Mouse (Mus musculus): ENCODE data around the gene Hnrnpl.

Gene Hnrnpl

DNA sequence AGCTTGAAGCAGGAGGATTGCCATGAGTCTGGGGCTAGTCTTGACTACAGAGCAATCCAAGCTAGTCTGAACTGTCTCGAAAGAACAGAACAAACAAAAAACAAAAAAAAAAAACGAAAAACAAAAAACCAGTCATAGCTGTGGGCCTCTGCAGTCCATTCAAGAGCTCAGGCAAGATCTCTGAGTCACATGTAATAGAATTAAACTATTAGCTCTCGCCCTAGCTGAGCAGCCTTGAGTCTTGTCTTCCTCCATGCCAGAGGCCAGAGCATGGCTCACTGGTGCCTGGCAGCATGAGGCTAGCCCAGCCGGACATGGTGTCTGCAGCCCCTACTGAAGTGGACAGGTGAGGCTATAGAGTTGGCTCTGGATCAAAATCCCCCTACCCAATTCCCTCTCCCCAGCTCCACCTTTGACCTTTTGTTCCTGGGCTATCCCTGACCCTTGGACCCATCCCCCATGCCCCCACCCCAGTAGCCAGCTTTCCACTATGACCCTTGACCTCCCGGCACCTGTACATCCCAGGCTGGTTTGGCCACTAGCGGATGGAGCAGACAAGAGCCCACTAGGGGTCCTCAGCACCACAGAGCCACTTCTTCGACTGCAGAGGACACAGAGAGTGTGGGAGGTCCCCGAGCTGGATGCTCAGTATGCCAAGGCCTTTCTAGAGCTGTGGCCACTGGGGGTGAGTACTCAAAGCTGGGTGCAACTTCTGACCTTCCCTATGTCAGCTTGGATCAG, 18.1 kb upstream of the Hnrnpl start:
- no peak for DNase-seq (ENCODE audit: low spot score)

DNA sequence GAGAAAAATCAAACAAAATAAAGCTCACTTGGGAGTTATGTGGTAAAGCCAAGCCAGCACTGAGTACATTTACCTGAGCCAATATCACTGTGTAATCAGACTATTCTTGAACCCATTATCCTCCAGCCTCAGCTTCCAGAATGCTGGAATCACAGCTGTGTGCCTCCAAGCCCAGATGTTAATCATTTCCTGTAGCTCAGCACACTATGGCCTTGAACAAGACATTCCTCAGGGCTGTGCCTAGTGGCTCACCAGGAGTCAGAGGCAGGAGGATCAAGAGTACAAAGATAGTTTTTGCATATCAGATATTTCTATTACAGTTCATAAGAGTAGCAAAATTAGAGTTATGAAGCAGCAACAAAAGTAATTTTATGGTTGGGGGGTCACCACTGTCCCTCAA, 16.6 kb upstream of the Hnrnpl start:
- DNase-seq (ENCODE audit: low spot score) = no peak

GRCm38 (mm10) chr7:28792391-28793185, 15.8 kb upstream of the Hnrnpl start:
- DNase-seq (ENCODE audit: low spot score) = no peak

DNA sequence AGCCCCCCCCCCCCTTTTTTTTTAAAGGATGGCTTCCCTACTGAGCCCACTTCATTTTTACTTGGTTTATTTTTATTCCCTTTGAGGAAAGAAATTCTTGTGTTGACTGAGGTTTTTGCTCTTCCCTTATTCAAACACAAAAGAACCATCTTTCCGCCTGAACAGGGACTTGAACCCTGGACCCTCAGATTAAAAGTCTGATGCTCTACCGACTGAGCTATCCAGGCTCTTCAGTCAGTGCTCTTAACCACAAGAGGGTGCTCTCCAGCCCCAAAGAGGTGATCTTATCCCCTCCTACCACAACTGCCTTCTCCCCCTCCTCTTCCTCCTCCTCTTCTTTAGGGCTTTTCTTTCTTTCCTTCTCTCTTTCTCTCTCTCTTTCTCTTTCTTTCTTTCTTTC, 14.5 kb upstream of the Hnrnpl start:
- no peak for DNase-seq (ENCODE audit: low spot score)

- DNase-seq (ENCODE audit: low spot score) = no peak
Observed at GRCm38 (mm10) chr7:28794496-28794895, 13.8 kb upstream of the Hnrnpl start.

GRCm38 (mm10) chr7:28795832-28796231, 12.5 kb upstream of the Hnrnpl start:
- no peak for DNase-seq (ENCODE audit: low spot score)

DNA sequence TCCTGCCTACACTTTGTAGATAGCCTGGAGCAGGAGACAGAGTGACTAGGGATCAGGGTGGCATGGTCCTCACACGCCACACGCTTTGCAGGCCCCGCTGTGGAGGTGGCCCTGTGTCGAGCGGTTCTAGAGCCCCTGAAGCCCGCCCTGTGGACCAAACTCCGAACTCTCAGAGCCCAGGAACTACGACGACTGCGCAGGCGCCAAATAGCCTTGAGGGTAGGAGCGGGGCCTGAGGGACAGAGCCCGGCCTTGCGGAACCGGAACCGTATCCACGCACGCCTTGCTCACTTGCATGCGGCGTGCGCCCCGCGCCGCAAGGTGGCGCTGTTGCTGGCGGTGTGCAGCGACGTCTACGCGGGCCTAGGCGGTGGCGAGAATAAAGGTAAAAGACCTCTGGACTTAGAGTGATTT, 11.8 kb upstream of the Hnrnpl start:
- DNase-seq (ENCODE audit: low spot score) = no peak

DNA sequence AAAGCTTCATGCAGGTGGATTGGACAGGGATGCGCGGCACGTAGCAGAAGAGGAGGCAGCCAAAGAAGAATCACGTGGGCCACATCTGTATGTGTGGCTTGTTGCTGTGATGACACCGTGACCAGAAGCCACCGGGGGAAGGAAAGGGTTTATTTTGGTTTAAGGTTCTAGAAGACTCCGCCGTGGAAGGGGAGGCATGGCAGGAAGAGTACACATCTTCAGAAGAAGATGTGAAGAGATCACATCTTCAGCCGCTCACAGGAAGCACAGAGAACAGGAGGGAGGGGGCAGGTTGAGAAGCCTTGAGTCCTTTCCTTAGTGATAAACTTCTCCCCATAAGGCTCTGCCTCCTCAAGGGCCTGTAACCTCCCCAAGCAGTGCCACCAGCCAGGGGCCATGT, 8.3 kb upstream of the Hnrnpl start:
- no peak for DNase-seq (ENCODE audit: low spot score)

DNA sequence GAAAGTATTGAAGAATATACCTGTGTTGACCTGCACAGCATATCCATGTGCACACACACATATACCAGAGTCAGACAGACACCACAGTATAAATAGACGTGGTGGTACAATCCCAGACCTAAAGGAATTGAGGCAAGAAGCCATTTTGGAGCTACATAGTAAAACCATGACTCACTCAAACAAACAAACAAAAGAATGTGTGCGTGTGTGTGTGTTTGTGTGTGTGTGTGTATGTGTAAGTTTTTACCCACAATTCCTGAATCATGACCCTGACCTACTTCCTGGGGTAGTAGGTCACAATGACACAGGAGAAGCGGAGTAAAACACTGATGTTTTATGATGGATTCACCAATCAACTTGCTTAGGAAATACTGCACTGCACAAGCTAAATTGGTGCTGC, 6.9 kb upstream of the Hnrnpl start:
- no peak for DNase-seq (ENCODE audit: low spot score)

- DNase-seq (ENCODE audit: low spot score) = no peak
Observed at GRCm38 (mm10) chr7:28801901-28802670, 6.3 kb upstream of the Hnrnpl start.

GRCm38 (mm10) chr7:28802846-28803588, 5.3 kb upstream of the Hnrnpl start:
- DNase-seq (ENCODE audit: low spot score) = no peak

- no peak for DNase-seq (ENCODE audit: low spot score)
Observed at GRCm38 (mm10) chr7:28803756-28804155, 4.6 kb upstream of the Hnrnpl start.

- no peak for DNase-seq (ENCODE audit: low spot score)
Observed at GRCm38 (mm10) chr7:28806869-28807268, 1.5 kb upstream of the Hnrnpl start.

DNA sequence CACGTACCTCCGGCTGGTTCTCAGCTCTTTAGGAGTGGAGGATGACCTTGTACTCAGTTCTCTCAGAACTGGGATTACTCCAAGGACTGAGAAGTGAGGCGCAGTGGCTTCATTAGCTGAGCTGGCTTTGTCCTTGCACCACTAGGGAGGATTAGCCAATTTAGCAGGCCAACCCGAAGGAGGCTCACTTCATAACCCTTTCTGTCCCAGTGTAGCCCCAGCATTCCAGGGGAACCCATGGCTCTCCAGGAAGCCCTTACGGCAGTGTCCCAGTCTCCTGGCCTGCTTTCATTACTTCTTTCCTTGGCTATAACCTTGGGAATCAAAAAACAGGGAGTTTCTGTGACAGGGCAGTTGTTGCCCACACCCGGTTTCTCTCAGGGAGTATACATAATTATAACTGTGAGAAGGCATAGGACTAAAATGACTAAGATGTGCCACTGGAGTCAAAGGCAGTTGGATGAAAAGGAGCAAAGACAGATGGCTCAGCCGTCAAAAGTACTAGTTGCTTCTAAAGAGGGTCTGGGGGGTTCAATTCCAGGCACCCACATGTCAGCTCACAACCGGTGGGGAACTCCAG, 610 bp upstream of the Hnrnpl start:
- no peak for DNase-seq (ENCODE audit: low spot score)

- peak; percentile 92 for DNase-seq (ENCODE audit: low spot score)
Observed at GRCm38 (mm10) chr7:28808957-28809393, 634 bp downstream of the Hnrnpl start.

GRCm38 (mm10) chr7:28809401-28810089, 1.2 kb downstream of the Hnrnpl start:
- DNase-seq (ENCODE audit: low spot score) = no peak

DNA sequence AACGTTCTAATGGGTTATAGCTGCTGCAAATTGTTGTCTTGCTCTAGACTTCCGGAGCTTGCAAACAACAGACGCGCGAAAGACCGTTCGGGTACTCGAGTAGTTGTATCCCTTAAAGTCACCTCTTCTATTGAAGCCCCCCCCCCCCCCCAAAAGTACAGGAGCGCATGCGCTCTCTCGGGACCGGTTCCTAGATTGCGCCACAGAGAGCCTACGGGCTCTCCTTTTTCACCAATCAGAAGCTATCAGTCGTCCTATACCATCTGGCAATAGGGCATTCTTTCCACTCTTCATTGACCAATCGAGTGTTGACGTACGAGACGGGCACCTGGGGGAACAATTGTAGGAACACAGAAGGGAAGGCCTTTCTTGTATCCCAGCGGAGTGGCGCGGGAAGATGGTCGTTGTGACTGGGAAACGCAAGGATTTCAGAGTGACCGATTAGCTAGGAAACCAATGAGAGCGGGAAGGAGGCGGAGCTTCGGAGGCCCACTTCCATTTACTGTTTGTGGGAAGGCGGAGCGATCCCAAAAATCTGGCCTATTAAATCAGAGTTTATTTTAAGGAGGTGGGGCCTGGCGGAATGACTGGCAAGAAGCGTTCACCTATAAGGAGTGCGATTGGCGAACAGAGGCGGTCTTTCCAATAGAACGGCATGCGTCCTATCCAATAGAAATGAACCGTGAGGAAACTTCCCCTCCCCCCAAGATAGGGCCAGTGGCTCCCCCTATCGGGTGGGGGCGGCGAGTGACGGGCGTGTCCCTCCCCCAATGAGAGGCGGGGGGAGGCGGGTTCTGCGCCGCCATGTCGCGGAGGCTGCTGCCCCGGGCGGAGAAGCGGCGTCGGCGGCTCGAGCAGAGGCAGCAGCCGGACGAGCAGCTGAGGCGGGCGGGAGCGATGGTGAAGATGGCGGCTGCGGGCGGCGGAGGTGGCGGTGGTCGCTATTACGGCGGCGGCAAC, 2.0 kb downstream of the Hnrnpl start:
- peak; percentile 100 for DNase-seq (ENCODE audit: low spot score)

GRCm38 (mm10) chr7:28811228-28811627, 2.9 kb downstream of the Hnrnpl start:
- DNase-seq (ENCODE audit: low spot score) = peak; percentile 75

DNA sequence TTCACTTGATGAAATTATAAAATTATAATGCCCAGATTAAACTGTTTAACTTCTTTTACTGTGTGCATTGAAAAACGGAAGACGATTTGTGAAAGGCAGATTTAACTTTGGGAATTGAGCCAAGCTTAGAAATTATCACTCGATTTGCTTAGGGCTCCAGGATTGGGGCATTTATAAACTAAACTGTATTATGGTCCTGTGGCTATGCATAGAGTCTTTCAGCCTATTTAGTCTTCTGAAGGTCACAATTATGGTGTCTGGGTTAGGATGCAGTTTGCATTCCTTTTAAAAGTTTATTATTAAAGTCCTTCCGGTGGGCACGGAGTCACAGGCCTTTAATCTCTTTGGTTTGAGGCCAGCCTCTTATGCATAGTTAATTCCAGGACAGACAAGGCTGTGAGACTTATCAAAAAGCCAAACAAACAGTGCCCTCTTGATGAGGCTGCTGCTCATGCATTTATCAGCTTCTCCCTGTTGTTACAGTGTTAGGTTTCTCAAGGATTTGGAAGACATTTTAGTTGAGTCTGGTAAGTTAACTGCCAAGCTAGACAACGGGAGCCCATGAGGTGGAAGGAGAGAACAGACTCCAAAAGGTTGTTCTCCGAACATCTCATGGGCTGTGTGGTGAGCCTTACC, 3.4 kb downstream of the Hnrnpl start:
- DNase-seq (ENCODE audit: low spot score) = no peak

Measured in left cerebral cortex, adult 11 months (tissue).